Mouse (Mus musculus) leukemia stem cell, adult 10-12 weeks (primary cell): Measurements from ENCODE around the gene Tas2r113. TPM values are rescaled to one million over a fixed set of nuclear protein-coding genes. Genes with fewer than 3 reads are reported as not detected.

Experiments used
- polyA plus RNA-seq: library from polyadenylated mRNA; stranded (reverse); fragments of >175 nt; gene quantifications from 2 replicates; pipeline ENCODE4 v1.2.3, GENCODE M21; 2012; ENCODE audit warnings: low replicate concordance

The Tas2r113 gene
- polyA plus RNA-seq: not detected in 2 replicates

GRCm38 (mm10) chr6:132892711-132893110, at the start of gene Tas2r113:
Gene Tas2r113 (plus strand): TSS chr6:132893011.

GRCm38 (mm10) chr6:132846842-132847241, 46.0 kb upstream of the Tas2r113 start, which contains the start of gene Tas2r123:
Gene Tas2r123 (plus strand): TSS chr6:132847142.

GRCm38 (mm10) chr6:132855138-132855537, 37.7 kb upstream of the Tas2r113 start, which contains the start of gene Tas2r116:
Gene Tas2r116 (plus strand): TSS chr6:132855438.

GRCm38 (mm10) chr6:132867708-132868107, 25.1 kb upstream of the Tas2r113 start, which contains the start of gene Tas2r110:
Gene Tas2r110 (plus strand): TSS chr6:132868008.

GRCm38 (mm10) chr6:132909351-132909750, 16.5 kb downstream of the Tas2r113 start, which contains the start of gene Tas2r125:
Gene Tas2r125 (plus strand): TSS chr6:132909651.

Other genes starting within 250 kb of the Tas2r113 start
- gene A630073D07Rik, start 241.5 kb upstream of the Tas2r113 start, polyA plus RNA-seq: not detected in 2 replicates
- not detected in 2 replicates for gene Tas2r120, start 236.1 kb upstream of the Tas2r113 start, polyA plus RNA-seq
- gene Tas2r121, start 192.0 kb upstream of the Tas2r113 start, polyA plus RNA-seq: not detected in 2 replicates
- not detected in 2 replicates for gene Tas2r122, start 181.1 kb upstream of the Tas2r113 start, polyA plus RNA-seq
- gene Tas2r115, start 155.0 kb upstream of the Tas2r113 start, polyA plus RNA-seq: not detected in 2 replicates
- not detected in 2 replicates for gene Tas2r124, start 138.3 kb upstream of the Tas2r113 start, polyA plus RNA-seq
- not detected in 2 replicates for gene Tas2r102, start 130.9 kb upstream of the Tas2r113 start, polyA plus RNA-seq
- not detected in 2 replicates for gene Tas2r136, start 114.8 kb upstream of the Tas2r113 start, polyA plus RNA-seq
- gene Tas2r117, start 90.2 kb upstream of the Tas2r113 start, polyA plus RNA-seq: not detected in 2 replicates
- gene Tas2r123, start 45.9 kb upstream of the Tas2r113 start, polyA plus RNA-seq: not detected in 2 replicates
- gene Tas2r116, start 37.6 kb upstream of the Tas2r113 start, polyA plus RNA-seq: not detected in 2 replicates
- gene Tas2r110, start 25.0 kb upstream of the Tas2r113 start, polyA plus RNA-seq: not detected in 2 replicates
- not detected in 2 replicates for gene Tas2r125, start 16.6 kb downstream of the Tas2r113 start, polyA plus RNA-seq
- not detected in 2 replicates for gene Tas2r129, start 58.1 kb downstream of the Tas2r113 start, polyA plus RNA-seq
- gene Tas2r131, start 64.9 kb downstream of the Tas2r113 start, polyA plus RNA-seq: not detected in 2 replicates
- gene Tas2r109, start 88.0 kb downstream of the Tas2r113 start, polyA plus RNA-seq: not detected in 2 replicates
- not detected in 2 replicates for gene Tas2r103, start 144.1 kb downstream of the Tas2r113 start, polyA plus RNA-seq
- not detected in 2 replicates for gene Tas2r140, start 162.8 kb downstream of the Tas2r113 start, polyA plus RNA-seq
- gene Smim10l1, start 211.9 kb downstream of the Tas2r113 start, polyA plus RNA-seq: 55.1 and 59.2 TPM in 2 replicates